Mouse (Mus musculus) liver, adult 2 months (tissue): ENCODE results near the gene Snai1. TPM values are rescaled to one million over a fixed set of nuclear protein-coding genes. Genes with fewer than 3 reads are reported as not detected.

Source experiments
- DNase-seq: peaks from one replicate; pipeline ENCODE4 v3.0.0-alpha.2; 2011; ENCODE audit warnings: low read depth, low spot score; ENCODE audit errors: extremely low read depth
- H3K27ac ChIP-seq: fragments of 200-500 bp; replicated peaks from 2 replicates; pipeline ENCODE4 v1.5.1; 2012; ENCODE audit warnings: low read depth, mild to moderate bottlenecking, control low read depth, inconsistent platforms, low read length; ENCODE audit not compliant: insufficient read depth
- H3K27me3 ChIP-seq: fragments of 200-500 bp; 2 replicates; pipeline ENCODE4 v1.6.1; 2012; ENCODE audit warnings: mild to moderate bottlenecking, moderate library complexity, low read length, inconsistent platforms; ENCODE audit not compliant: control insufficient read depth, insufficient read depth
- H3K36me3 ChIP-seq: fragments of 200-500 bp; 2 replicates; pipeline ENCODE4 v1.6.1; 2012; ENCODE audit warnings: low read length, inconsistent platforms; ENCODE audit not compliant: control insufficient read depth, insufficient read depth
- H3K4me1 ChIP-seq: fragments of 200-500 bp; 2 replicates; pipeline ENCODE4 v1.6.1; 2011; ENCODE audit warnings: low read length; ENCODE audit not compliant: control insufficient read depth, insufficient read depth
- H3K4me3 ChIP-seq: fragments of 200-500 bp; 2 replicates; pipeline ENCODE4 v1.5.1; 2011; ENCODE audit warnings: low read depth, mild to moderate bottlenecking, control low read depth, low read length, moderate library complexity; ENCODE audit not compliant: insufficient read depth
- H3K79me2 ChIP-seq: fragments of 200-500 bp; 2 replicates; pipeline ENCODE4 v1.6.1; 2012; ENCODE audit warnings: inconsistent platforms, mild to moderate bottlenecking, low read length, moderate library complexity; ENCODE audit not compliant: control insufficient read depth, insufficient read depth
- H3K9ac ChIP-seq: fragments of 200-500 bp; 2 replicates; pipeline ENCODE4 v1.6.1; 2012; ENCODE audit warnings: low read depth, mild to moderate bottlenecking, control low read depth, inconsistent platforms, low read length
- CTCF ChIP-seq: fragments of 200-500 bp; IDR thresholded peaks from 2 replicates; pipeline ENCODE4 v1.5.1; 2011; ENCODE audit warnings: low read depth, low read length, control low read depth
- POLR2A ChIP-seq: fragments of 200-500 bp; IDR thresholded peaks from 2 replicates; pipeline ENCODE4 v1.6.1; 2011; ENCODE audit warnings: low read length, control low read depth; ENCODE audit not compliant: insufficient read depth; ENCODE audit errors: extremely low read depth
- WGBS: fragments of 180-500 bp; shearing (Covaris S2); methylation state at CpG from one replicate; pipeline ENCODE4 v1.1.7; 2018; 5-methylcytosine and 5-hydroxymethylcytosine counted together
- polyA plus RNA-seq: library from polyadenylated mRNA; depleted of rRNA; stranded (reverse); fragments of >200 nt; gene quantifications from 2 replicates; pipeline ENCODE4 v1.2.3, GENCODE M21; 2012
- total RNA-seq: library from RNA; depleted of rRNA; stranded (reverse); fragments of >200 nt; gene quantifications from 2 replicates; pipeline ENCODE4 v1.2.3, GENCODE M21; 2014

Gene Snai1
- total and polyA plus RNA-seq, 2 experiments, result 0.18 to 2.7 TPM

- TF ChIP-seq CTCF (no peak), POLR2A (no peak)
- H3K27ac ChIP-seq, result no peak overlapping the region
- no peaks in the 10 kb centered on the region for H3K79me2 ChIP-seq
- H3K27me3 ChIP-seq, result no peaks in the 10 kb centered on the region
- H3K36me3 ChIP-seq, result no peaks in the 10 kb centered on the region
- no peak for DNase-seq
- 94% methylated on average over 8 of the region's 8 CpGs for WGBS
- no peak overlapping the region for H3K4me3 ChIP-seq
- no peak overlapping the region for H3K9ac ChIP-seq
- H3K4me1 ChIP-seq, result no peaks in the 10 kb centered on the region
Measured at GRCm38 (mm10) chr2:167547444-167547843, 9.4 kb downstream of the Snai1 start.

- H3K36me3 ChIP-seq, result no peaks in the 10 kb centered on the region
- no peak for DNase-seq
- no peak overlapping the region for H3K9ac ChIP-seq
- no peak overlapping the region for H3K4me3 ChIP-seq
- TF ChIP-seq POLR2A (no peak), CTCF (no peak)
- no peak overlapping the region for H3K27ac ChIP-seq
- no peaks in the 10 kb centered on the region for H3K27me3 ChIP-seq
- no peaks in the 10 kb centered on the region for H3K79me2 ChIP-seq
- no peaks in the 10 kb centered on the region for H3K4me1 ChIP-seq
- WGBS, result 88% methylated on average over 7 of the region's 7 CpGs
Measured at GRCm38 (mm10) chr2:167548961-167549360, 11.0 kb downstream of the Snai1 start.

DNA sequence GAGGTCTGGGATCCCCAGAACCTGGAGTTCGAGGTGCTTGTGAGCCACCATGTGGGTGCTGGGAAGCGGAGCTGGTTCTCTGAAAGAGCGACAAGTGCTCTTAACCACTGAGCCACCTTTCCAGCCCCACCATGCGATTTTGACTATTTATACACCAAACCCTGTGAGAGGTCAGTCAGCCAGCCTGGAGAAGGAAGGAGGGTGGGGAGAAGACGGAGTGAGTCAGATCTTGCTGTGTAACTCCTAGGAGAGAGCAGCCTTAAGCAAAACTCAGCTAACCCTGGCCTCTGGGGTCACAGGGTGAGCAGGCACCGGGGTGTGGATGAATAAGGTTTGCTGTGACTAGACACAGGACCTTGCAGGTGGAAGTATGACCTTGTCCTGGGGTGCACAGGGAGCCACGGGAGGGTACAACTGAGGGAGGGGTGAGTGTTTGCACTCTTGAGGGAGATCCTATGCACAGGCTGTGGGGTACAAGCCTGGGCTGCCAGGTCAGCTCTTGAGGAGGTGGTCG is 12.4 kb downstream of the Snai1 start:
- Histone ChIP-seq H3K27me3 (no peaks in the 10 kb centered on the region), H3K4me1 (no peaks in the 10 kb centered on the region), H3K36me3 (no peaks in the 10 kb centered on the region), H3K4me3 (no peak overlapping the region), H3K79me2 (no peaks in the 10 kb centered on the region), H3K27ac (no peak overlapping the region), H3K9ac (no peak overlapping the region)
- TF ChIP-seq POLR2A (no peak), CTCF (no peak)
- 87% methylated on average over 8 of the region's 8 CpGs for WGBS
- DNase-seq, result no peak

DNA sequence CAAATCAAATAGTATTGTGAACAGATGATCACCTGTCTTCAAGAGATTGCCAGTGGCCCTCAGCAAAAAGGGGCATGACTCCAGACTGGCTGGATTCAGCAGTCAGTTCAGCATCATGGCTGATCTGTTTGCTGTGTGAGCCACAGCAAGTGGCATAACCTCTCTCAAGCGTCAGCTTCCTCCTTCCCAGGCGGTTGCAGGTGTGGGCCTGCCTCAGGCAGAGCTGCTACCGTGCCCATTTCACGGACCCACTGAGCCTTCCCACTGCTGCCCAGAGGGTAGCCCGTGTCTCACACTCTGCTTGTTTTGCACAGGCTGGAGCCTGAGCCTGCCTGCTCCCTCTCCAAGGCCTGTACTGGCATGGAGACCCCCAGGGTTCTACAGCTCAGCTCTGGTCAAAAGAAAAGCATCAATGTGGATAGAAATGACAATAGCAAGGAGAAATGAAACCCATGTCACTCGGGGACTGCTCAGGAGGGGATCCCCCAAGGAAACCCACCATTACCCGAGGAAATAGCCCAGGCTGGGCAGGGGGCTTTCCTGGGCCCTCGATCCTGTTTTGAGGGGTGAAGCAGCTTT is 13.4 kb downstream of the Snai1 start:
- Histone ChIP-seq H3K36me3 (no peaks in the 10 kb centered on the region), H3K9ac (no peak overlapping the region), H3K79me2 (no peaks in the 10 kb centered on the region), H3K4me3 (no peak overlapping the region), H3K27ac (no peak overlapping the region), H3K4me1 (no peaks in the 10 kb centered on the region), H3K27me3 (no peaks in the 10 kb centered on the region)
- DNase-seq, result no peak
- TF ChIP-seq POLR2A (no peak), CTCF (no peak)
- 81% methylated on average over 8 of the region's 8 CpGs for WGBS

DNA sequence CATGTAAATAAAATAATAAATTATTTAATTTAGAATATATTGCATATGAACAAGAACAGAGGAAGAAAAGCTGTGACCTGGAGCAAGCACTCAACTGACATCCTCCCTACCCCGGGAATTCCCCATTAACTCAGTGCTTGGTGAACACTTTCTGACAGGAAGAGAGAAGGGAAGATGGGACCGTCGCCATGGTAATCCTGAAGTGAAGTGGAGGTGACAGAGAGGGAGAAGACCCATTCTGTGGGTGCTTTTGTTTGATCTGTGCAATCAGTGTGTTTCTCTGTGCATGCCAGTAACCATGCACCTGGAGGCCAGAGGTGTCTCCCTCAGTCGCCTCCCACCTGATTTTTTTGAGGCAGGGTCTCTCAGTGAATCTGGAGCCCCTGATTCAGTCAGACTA is 14.3 kb downstream of the Snai1 start:
- no peaks in the 10 kb centered on the region for H3K4me1 ChIP-seq
- 81% methylated on average over 4 of the region's 4 CpGs for WGBS

GRCm38 (mm10) chr2:167552927-167553402 is 15.0 kb downstream of the Snai1 start:
- Histone ChIP-seq H3K27me3 (no peaks in the 10 kb centered on the region), H3K27ac (no peak overlapping the region), H3K4me3 (no peak overlapping the region), H3K4me1 (no peaks in the 10 kb centered on the region), H3K9ac (no peak overlapping the region), H3K36me3 (no peaks in the 10 kb centered on the region), H3K79me2 (no peaks in the 10 kb centered on the region)
- TF ChIP-seq POLR2A (no peak), CTCF (no peak)
- no peak for DNase-seq
- WGBS, result 75% methylated on average over 11 of the region's 11 CpGs

More for the DNA sequence above, 14.3 kb downstream of the Snai1 start:
- no peak for DNase-seq
- Histone ChIP-seq H3K36me3 (no peaks in the 10 kb centered on the region), H3K27ac (no peak overlapping the region), H3K9ac (no peak overlapping the region), H3K27me3 (no peaks in the 10 kb centered on the region), H3K4me3 (no peak overlapping the region), H3K79me2 (no peaks in the 10 kb centered on the region)
- TF ChIP-seq POLR2A, result no peak
- TF ChIP-seq CTCF, result no peak
